ENCODE assay signal across 8 mouse cellular contexts in the genomic region with DNA sequence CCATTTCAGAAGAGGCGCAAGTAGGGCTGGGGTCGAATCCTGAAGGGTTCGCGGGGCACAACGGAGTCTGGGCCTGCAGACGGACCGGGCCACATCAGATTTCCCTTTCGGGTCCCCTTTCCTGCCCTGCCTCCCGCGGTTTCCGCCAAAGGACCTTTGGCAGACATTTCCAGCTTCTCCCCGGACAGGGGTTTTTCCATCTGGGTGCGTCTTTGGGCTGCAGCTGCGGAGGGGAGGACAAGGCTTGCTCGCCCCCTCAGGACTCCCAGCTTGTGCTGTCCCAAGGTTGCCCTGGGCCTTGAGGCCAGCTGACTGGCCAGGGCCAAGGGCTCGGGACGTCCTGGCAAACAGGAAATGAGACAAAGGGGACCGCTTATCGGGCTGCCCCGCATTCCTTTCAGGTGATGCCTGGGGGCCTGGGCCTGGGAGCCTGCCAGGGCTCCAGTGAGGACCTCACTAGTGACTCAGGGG. TPM values are rescaled to one million over a fixed set of nuclear protein-coding genes. Genes with fewer than 3 reads are reported as not detected.
A peak's percentile ranks its signal among the peaks of the same experiment; 100 is the strongest.
DNase-seq lines count a peak whose midpoint lies in the region; ATAC-seq and TF ChIP-seq lines count a peak whose summit lies in the region.

No protein-coding gene starts in this region.

- peaks cover 11% of the 10 kb centered on the region for H3K4me1 ChIP-seq in forebrain, embryonic 16.5 days (replicated peaks; ENCODE audit: control insufficient read depth, insufficient read depth, low read length)
- peaks cover 4% of the 10 kb centered on the region for H3K4me1 ChIP-seq in hindbrain, embryonic 14.5 days (replicated peaks; ENCODE audit: control insufficient read depth, insufficient read depth, low read length)
- H3K4me1 ChIP-seq in liver, embryonic 11.5 days (replicated peaks; ENCODE audit: control insufficient read depth, insufficient read depth, low read length) = peaks cover 15% of the 10 kb centered on the region
- H3K4me1 ChIP-seq in neural tube, embryonic 11.5 days (ENCODE audit: control insufficient read depth, insufficient read depth, low read length) = peaks cover 5% of the 10 kb centered on the region

- WGBS in forebrain, embryonic 16.5 days = 5% methylated on average over 20 of the region's 20 CpGs
- 6% methylated on average over 20 of the region's 20 CpGs for WGBS in hindbrain, embryonic 14.5 days
- 4% methylated on average over 20 of the region's 20 CpGs for WGBS in liver, embryonic 11.5 days
- 5% methylated on average over 20 of the region's 20 CpGs for whole genome bisulfite sequencing in neural tube, embryonic 11.5 days

- intact Hi-C loops in gastrocnemius, adult 2 months (cut with DNase I) = no loop called here

- ATAC-seq in forebrain, embryonic 16.5 days = no peak
- ATAC-seq in hindbrain, embryonic 14.5 days (ENCODE audit: low FRiP score) = no peak
- no peak for ATAC-seq in liver, embryonic 11.5 days (replicated peaks; ENCODE audit: low FRiP score)
- ATAC-seq in neural tube, embryonic 11.5 days (ENCODE audit: insufficient read depth, low FRiP score, low TSS enrichment) = no peak
- ATAC-seq in CD4-positive, CD25-positive, alpha-beta regulatory T cell, adult 4 months = no peak

- peak; percentile 57 for DNase-seq in gastrocnemius, adult 2 months
- no peak for DNase-seq in gastrocnemius, adult 18-20 months (ENCODE audit: low spot score)
- no peak for DNase-seq in hindbrain, embryonic 14.5 days (ENCODE audit: low spot score)
- no peak for DNase-seq in liver, embryonic 11.5 days (ENCODE audit: low spot score)
- no peak for DNase-seq in neural tube, embryonic 11.5 days (ENCODE audit: low spot score)
- no peak for DNase-seq in adipocyte (ENCODE audit: low spot score)

- 0 out of 2 replicates have a peak overlapping the region, but pooled peaks have one; percentile 13 for H3K9ac ChIP-seq in forebrain, embryonic 16.5 days (replicated peaks; ENCODE audit: low read depth, low read length)
- H3K9ac ChIP-seq in hindbrain, embryonic 14.5 days = 0 out of 2 replicates have a peak overlapping the region, but pooled peaks have one; percentile 6
- H3K9ac ChIP-seq in liver, embryonic 11.5 days (ENCODE audit: low read depth, low read length) = no peak overlapping the region; the same call in 1 of the 2 replicates
- H3K9ac ChIP-seq in neural tube, embryonic 11.5 days (ENCODE audit: low read length) = 0 out of 2 replicates have a peak overlapping the region, but pooled peaks have one; percentile 31

- H3K9me3 ChIP-seq in forebrain, embryonic 16.5 days (ENCODE audit: control insufficient read depth, low read length) = no peaks in the 10 kb centered on the region
- H3K9me3 ChIP-seq in hindbrain, embryonic 14.5 days (ENCODE audit: control insufficient read depth, low read length) = no peaks in the 10 kb centered on the region
- no peaks in the 10 kb centered on the region for H3K9me3 ChIP-seq in liver, embryonic 11.5 days (ENCODE audit: control insufficient read depth, low read length)
- H3K9me3 ChIP-seq in neural tube, embryonic 11.5 days (ENCODE audit: control insufficient read depth, low read length) = no peaks in the 10 kb centered on the region

- H3K4me2 ChIP-seq in forebrain, embryonic 16.5 days (ENCODE audit: low read length) = peak overlapping the region; percentile 5
- peak overlapping the region; percentile 25 for H3K4me2 ChIP-seq in hindbrain, embryonic 14.5 days (replicated peaks)
- H3K4me2 ChIP-seq in liver, embryonic 11.5 days = peak overlapping the region; percentile 44
- H3K4me2 ChIP-seq in neural tube, embryonic 11.5 days (ENCODE audit: low read depth) = peak overlapping the region; percentile 30

- H3K4me3 ChIP-seq in gastrocnemius, adult 2 months = peak overlapping the region; percentile 59
- no peak overlapping the region for H3K4me3 ChIP-seq in forebrain, embryonic 16.5 days (replicated peaks; ENCODE audit: low read length)
- no peak overlapping the region for H3K4me3 ChIP-seq in hindbrain, embryonic 14.5 days (replicated peaks; ENCODE audit: low read length)
- no peak overlapping the region; the same call in 1 of the 2 replicates for H3K4me3 ChIP-seq in liver, embryonic 11.5 days (ENCODE audit: low read depth, low read length)
- no peak overlapping the region for H3K4me3 ChIP-seq in neural tube, embryonic 11.5 days (ENCODE audit: low read depth, low read length)

- no peaks in the 10 kb centered on the region for H3K36me3 ChIP-seq in forebrain, embryonic 16.5 days (ENCODE audit: control insufficient read depth, insufficient read depth)
- no peaks in the 10 kb centered on the region for H3K36me3 ChIP-seq in hindbrain, embryonic 14.5 days (replicated peaks; ENCODE audit: control insufficient read depth, insufficient read depth)
- H3K36me3 ChIP-seq in liver, embryonic 11.5 days (ENCODE audit: control insufficient read depth, insufficient read depth, low read length) = no peaks in the 10 kb centered on the region
- H3K36me3 ChIP-seq in neural tube, embryonic 11.5 days (ENCODE audit: control insufficient read depth, insufficient read depth, low read length) = no peaks in the 10 kb centered on the region

- no peak for TF ChIP-seq CTCF in gastrocnemius, adult 2 months (IDR thresholded peaks at IDR 0.05)

- peak overlapping the region; percentile 80 for H3K27ac ChIP-seq in gastrocnemius, adult 2 months
- no peak overlapping the region for H3K27ac ChIP-seq in forebrain, embryonic 16.5 days (ENCODE audit: low read length)
- no peak overlapping the region for H3K27ac ChIP-seq in hindbrain, embryonic 14.5 days
- no peak overlapping the region for H3K27ac ChIP-seq in liver, embryonic 11.5 days (ENCODE audit: low read depth, low read length)
- H3K27ac ChIP-seq in neural tube, embryonic 11.5 days (ENCODE audit: low read depth, low read length) = no peak overlapping the region

- peaks cover 17% of the 10 kb centered on the region; the same call in 1 of the 2 replicates for H3K27me3 ChIP-seq in forebrain, embryonic 16.5 days (replicated peaks; ENCODE audit: control insufficient read depth, insufficient read depth, low read length)
- peaks cover 31% of the 10 kb centered on the region for H3K27me3 ChIP-seq in hindbrain, embryonic 14.5 days (ENCODE audit: control insufficient read depth, insufficient read depth, low read length)
- H3K27me3 ChIP-seq in liver, embryonic 11.5 days (replicated peaks; ENCODE audit: control insufficient read depth, insufficient read depth, low read length) = peaks cover 54% of the 10 kb centered on the region
- H3K27me3 ChIP-seq in neural tube, embryonic 11.5 days (ENCODE audit: control insufficient read depth, insufficient read depth, low read length) = peaks cover 25% of the 10 kb centered on the region

RNA-seq across cellular contexts. Expression of a gene that starts 11.5 kb away (rescaled TPM):
- 10 to 100 TPM; 18.7 to 45.2 TPM for total RNA-seq in gastrocnemius, adult 2 months (2021)
- 10 to 100 TPM; 27.5 to 40.5 TPM for total RNA-seq in gastrocnemius, adult 18-20 months (2021)
- polyA plus RNA-seq in forebrain, embryonic 16.5 days (2015; fragmentation: Nextera tagmentation; extraction: Ambion mirVana) = 4.7 TPM in 2 replicates
- 6.6 and 8.5 TPM in 2 replicates for polyA plus RNA-seq in hindbrain, embryonic 14.5 days (2014; fragmentation: Nextera tagmentation; extraction: Ambion mirVana)
- 15.3 and 16.1 TPM in 2 replicates for polyA plus RNA-seq in liver, embryonic 11.5 days (2014; fragmentation: Nextera tagmentation; extraction: Ambion mirVana)
- 4.7 and 5.0 TPM in 2 replicates for polyA plus RNA-seq in neural tube, embryonic 11.5 days (2014; fragmentation: Nextera tagmentation; extraction: Ambion mirVana)
- not detected for polyA plus RNA-seq in CD4-positive, CD25-positive, alpha-beta regulatory T cell, adult 4 months (2017; shearing (Covaris generic))

RNA-seq across cellular contexts. Expression of a gene that starts 24.3 kb away (rescaled TPM):
- total RNA-seq in gastrocnemius, adult 2 months (2021) = not detected
- not detected for total RNA-seq in gastrocnemius, adult 18-20 months (2021)
- 0.30 and 0.81 TPM in 2 replicates for polyA plus RNA-seq in forebrain, embryonic 16.5 days (2015; fragmentation: Nextera tagmentation; extraction: Ambion mirVana)
- 1.7 and 2.3 TPM in 2 replicates for polyA plus RNA-seq in hindbrain, embryonic 14.5 days (2014; fragmentation: Nextera tagmentation; extraction: Ambion mirVana)
- 0.12 and 0.30 TPM in 2 replicates for polyA plus RNA-seq in liver, embryonic 11.5 days (2014; fragmentation: Nextera tagmentation; extraction: Ambion mirVana)
- polyA plus RNA-seq in neural tube, embryonic 11.5 days (2014; fragmentation: Nextera tagmentation; extraction: Ambion mirVana) = 0.20 and 0.49 TPM in 2 replicates
- not detected for polyA plus RNA-seq in CD4-positive, CD25-positive, alpha-beta regulatory T cell, adult 4 months (2017; shearing (Covaris generic))

RNA-seq across cellular contexts. Expression of a gene that starts 58.8 kb away (rescaled TPM):
- not detected for total RNA-seq in gastrocnemius, adult 2 months (2021)
- total RNA-seq in gastrocnemius, adult 18-20 months (2021) = not detected
- polyA plus RNA-seq in forebrain, embryonic 16.5 days (2015; fragmentation: Nextera tagmentation; extraction: Ambion mirVana) = 0.09 and 0.20 TPM in 2 replicates
- polyA plus RNA-seq in hindbrain, embryonic 14.5 days (2014; fragmentation: Nextera tagmentation; extraction: Ambion mirVana) = 0.86 and 2.4 TPM in 2 replicates
- polyA plus RNA-seq in liver, embryonic 11.5 days (2014; fragmentation: Nextera tagmentation; extraction: Ambion mirVana) = not detected in 2 replicates
- polyA plus RNA-seq in neural tube, embryonic 11.5 days (2014; fragmentation: Nextera tagmentation; extraction: Ambion mirVana) = not detected in 2 replicates
- polyA plus RNA-seq in CD4-positive, CD25-positive, alpha-beta regulatory T cell, adult 4 months (2017; shearing (Covaris generic)) = not detected
